Mouse (Mus musculus) kidney, adult 18-20 months (tissue): ENCODE measurements at regions not wholly inside any gene's neighbourhood (a gene's known extent, or its start where the extent isn't known, plus 50 kb on each side); places are given as distances from the start of the nearest gene placed in this dataset.

Experiments used
- DNase-seq: peaks from one replicate; pipeline ENCODE4 v3.0.0; 2021

GRCm38 (mm10) chr12:51118021-51118694 lies 229.7 kb upstream of the G2e3 start:
- peak; percentile 65 for DNase-seq

DNA sequence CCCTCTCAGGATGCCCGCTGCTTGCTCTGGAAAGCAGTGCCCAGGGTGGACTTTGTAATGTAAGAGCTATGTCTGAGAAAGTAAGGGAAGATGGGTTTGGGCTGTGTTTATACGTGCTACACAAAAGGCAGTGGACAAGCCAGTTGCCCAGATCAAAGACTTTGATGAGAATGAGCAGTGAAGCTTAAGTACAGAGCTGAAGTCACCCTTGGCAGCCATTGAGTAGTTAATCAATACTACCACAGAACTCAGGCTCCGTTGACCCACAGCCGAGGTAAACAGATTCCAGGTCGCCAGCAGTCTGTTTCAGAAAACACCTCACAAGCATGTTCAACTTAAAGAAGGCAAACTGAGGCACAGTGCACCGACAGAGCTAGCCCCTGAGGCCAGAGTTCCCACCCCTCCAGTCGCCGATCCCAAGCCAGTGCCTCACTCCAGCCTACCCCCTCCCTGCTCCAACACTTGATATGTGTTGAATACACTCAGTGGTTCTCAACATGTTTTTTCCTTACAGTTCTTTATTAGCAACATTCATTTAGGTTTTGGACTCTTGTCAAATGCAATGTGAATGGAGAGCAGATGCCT lies 230.3 kb upstream of the G2e3 start:
- DNase-seq: peak; percentile 26

- no peak for DNase-seq
These were observed 236.1 kb upstream of the G2e3 start for GRCm38 (mm10) chr12:51111811-51112210.

GRCm38 (mm10) chr12:51108044-51108443 lies 239.8 kb upstream of the G2e3 start:
- no peak for DNase-seq

DNA sequence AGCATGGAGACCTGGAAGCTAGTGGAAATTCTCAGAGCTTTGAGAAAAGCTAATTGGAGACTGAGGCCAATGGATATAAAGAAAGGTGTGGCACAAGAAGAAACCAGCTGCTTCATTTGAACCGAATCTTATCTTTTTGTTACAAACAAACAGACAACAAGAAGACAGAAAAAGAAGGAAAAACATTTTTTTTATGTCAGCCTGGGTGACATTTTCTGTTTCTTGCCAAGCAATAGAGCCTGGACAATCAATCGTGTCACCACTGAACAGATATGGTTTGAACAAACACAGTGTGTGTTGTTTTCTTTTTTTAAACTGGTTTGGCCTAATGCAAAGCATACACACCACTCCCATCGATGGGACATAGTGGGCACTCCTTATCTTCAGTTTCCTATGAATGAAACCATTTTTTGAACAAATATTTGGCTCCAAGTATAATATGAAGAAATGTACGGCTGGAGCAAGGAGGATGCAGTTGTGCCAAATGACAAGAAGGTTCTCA lies 244.3 kb upstream of the G2e3 start:
- DNase-seq: no peak

DNA sequence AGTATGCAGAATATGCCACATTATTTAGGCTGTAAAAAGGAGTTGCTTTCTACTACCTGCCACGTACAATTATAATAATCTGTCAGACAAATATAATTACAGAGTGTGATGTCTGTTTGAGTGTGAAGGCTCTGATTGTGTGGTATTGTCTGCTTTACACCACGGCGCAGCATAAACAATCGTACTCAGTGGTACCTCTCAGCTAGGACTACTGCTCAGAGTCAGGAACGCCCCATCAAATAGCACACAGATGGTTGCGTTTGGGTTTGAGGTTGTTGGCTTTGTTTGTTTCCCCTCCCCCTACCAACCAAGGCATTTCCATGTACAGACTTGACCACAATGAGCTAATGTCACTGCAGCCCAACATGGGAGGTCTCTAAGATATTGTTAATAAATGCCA lies 246.2 kb upstream of the G2e3 start:
- no peak for DNase-seq

- no peak for DNase-seq
These were observed 247.0 kb upstream of the G2e3 start for GRCm38 (mm10) chr12:51100868-51101267.

DNA sequence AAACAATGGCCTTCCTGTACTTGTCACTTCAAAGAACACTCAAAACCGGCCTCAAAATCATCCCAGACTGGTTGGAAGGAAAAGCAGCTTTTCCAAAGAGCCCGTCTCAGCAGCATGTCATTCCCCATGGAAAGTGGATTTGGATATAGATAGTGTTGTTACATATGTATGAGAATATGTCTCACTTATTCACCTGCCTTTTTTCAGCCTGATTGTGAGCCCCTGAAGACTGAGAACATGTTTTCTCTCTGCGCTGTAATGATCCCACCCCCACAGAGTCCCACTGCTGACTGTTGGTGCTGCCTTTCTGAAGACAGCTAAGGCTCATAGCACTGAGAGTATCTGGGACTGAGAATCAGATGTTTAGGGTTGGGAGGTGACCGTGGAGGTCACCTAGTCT lies 251.9 kb upstream of the G2e3 start:
- no peak for DNase-seq

DNA sequence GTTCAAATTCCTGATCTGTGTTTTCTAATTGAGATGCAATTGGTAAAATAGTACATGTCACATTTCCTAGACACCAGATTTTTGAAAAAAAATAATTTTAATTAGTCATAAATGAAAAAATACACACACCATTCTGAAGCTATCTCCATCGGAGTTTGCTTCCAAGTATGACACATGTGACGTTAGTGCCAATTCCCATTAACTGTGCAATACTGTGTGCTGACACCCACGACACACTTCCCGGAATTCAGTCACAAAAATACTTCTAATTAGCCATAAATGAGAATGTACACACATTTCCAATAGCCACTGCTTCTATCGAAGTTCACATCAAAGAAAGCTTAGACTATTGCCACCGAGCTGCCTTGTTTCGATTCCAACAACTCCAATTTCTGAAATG lies 258.5 kb upstream of the G2e3 start:
- DNase-seq: no peak

- no peak for DNase-seq
These were observed 266.1 kb upstream of the G2e3 start for GRCm38 (mm10) chr12:51081809-51082208.

- DNase-seq: no peak
These were observed 274.4 kb upstream of the G2e3 start for GRCm38 (mm10) chr12:51073503-51073902.

DNA sequence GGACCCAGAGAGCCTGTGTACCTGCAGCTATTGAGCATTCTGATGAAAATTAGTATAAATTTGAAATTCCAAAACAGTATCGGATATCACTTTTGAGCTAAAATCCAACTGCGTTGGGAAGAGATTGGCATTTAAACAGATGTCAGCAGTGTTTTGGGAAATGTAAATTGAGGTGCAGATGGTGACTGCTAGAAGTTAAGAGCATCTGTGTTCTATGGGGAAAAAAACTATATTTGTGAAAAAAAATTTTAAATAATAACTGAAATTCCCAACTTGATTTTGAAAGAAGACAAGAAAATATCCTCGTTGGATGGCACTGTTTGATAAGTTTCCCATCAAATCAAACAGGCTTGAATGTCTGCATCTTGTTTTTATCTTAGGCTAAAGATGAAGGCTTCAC lies 286.9 kb upstream of the G2e3 start:
- no peak for DNase-seq

GRCm38 (mm10) chr12:51058569-51058968 lies 289.3 kb upstream of the G2e3 start:
- no peak for DNase-seq

- DNase-seq: no peak
These were observed 289.8 kb upstream of the G2e3 start for GRCm38 (mm10) chr12:51058104-51058503.

DNA sequence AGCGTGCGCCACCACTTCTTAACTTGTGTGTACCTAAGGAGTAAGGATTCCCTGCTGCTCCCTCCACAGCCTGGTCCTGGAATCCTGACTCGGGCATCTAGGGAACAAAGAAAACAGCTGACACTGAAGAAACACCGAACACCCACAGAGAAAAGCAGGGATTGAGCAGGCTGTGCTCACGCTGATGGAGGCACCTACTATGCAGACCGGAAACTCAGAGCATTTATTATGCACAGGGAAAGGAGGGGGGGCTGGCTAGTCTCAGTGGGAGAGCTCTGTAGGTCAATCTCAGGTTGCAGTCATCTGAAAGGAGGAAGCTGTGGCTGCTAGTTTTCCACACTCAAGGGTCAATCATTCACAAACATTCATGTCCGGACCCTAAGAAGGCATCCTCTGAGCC lies 300.7 kb upstream of the G2e3 start:
- no peak for DNase-seq

- DNase-seq: peak; percentile 18
These were observed 302.4 kb upstream of the G2e3 start for GRCm38 (mm10) chr12:51045437-51045836.

DNA sequence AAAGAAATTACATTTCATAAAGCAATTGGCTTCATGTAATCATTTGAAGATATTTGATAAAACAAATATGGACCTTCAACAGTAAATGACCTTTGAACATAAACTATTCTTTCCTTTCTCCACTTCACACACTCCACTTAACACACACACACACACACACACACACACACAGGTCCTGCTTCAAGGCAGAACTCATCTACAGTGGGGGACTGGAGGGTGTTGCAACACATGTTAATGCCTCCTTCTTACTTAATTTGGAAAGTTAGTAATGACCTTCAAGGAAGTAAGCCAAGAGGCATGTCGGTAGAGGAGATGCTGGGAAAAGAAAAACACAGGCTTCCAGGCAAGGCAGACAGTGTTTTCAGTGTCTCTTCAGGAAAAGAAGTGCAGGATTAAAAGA lies 302.8 kb upstream of the G2e3 start:
- DNase-seq: no peak

GRCm38 (mm10) chr12:51032193-51032592 lies 315.7 kb upstream of the G2e3 start:
- DNase-seq: no peak

GRCm38 (mm10) chr12:51028601-51029174 lies 319.2 kb upstream of the G2e3 start:
- no peak for DNase-seq

DNA sequence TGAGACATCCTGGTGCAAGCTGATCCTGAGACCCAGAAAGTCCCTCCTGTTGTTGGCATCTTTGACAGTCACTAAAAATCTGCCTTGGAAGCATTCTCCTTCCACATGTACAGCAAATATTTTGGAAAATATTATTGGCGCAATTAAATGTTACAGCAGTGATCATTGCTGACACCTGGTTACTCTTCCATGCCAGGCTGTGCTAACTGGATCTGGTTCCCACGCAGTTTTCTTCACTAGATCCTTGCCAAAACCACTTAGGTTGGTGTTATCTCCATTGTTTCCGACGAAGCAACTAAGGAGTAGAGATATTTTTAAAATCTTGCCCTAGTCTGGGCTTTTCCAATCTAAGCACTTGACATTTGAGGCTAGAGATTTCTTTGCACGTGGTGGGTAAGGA lies 321.8 kb upstream of the G2e3 start:
- no peak for DNase-seq

DNA sequence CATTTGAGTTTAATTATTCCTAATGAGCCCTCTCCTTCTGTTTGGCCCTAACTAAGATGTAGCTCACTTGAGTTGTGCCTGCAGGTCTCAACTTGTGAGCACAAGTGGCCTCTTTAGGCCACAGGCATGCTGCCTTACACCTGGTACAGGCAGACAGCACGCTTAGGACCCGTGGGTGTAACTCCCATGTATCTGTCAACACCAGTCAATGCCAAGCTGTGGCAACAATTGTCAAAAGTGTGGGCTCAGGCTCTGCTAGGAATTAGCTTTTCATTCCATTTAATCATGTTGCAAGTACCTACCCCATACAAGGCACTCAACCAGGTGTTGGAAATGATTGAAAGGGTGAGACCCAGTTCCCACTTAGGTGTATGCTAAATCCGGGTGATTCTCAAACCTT lies 322.3 kb upstream of the G2e3 start:
- DNase-seq: no peak

DNA sequence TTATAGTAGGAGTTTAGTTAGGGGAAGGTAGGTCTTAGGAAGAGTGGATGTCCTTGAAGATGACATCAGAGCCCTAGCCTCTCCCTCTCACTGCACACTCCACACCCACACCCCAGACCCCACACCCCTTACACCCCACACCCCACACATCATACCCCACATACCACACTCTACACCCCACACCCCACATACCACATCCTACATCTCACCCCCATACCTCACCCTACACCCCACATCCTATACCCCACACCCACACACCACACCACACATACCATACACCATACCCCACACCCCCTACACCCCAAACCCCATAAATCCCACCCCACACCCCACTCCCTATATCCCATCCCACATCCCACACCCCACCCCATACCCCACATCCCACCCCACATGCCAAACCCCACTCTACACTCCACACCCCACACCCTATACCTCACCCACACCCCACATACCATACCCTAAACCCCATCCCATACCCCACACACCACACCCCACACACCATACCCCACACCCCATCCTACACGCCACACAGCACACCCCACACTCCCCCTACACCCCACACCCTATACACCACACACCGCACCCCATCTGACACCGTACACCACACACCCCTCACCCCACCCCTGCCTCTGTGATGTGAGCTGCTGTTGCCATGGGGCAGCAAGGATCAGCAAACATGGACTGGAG lies 323.7 kb upstream of the G2e3 start:
- no peak for DNase-seq

- no peak for DNase-seq
These were observed 329.7 kb upstream of the G2e3 start for GRCm38 (mm10) chr12:51018185-51018584.

DNA sequence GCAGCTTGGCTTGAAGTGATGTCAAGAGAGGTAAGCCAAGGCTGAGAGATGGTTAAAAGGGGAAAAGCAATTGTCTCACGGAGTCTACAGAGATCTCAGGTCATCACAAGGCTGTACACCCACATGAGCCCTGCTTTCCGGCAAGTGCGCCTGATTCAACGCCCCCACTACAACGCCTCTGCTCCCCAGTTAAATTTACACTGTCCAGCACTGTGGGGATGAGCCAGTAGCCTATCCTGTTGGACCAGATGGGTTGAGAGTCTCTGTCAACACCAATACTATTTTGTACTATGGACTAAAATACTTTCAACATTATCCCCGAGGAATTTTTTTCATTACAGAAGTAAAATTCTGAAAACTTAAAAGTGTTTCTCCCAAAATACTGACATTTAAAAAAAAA lies 331.8 kb upstream of the G2e3 start:
- DNase-seq: no peak
